Mouse (Mus musculus): Measurements from ENCODE around the gene Gm17387.
"Not testable (repeated sequence)": the region's sequence is repeated elsewhere in the genome, so short reads cannot be mapped to it uniquely, and the experiment has no call there.

The Gm17387 gene

GRCm38 (mm10) chr7:141016707-141017697 is 11.9 kb upstream of the Gm17387 start:
- DNase-seq (ENCODE audit: low spot score in 2 of 2) = peak in 1 of 2 experiments; percentile 51

- not testable (repeated sequence) for DNase-seq (ENCODE audit: low spot score in 2 of 2)
Measured at GRCm38 (mm10) chr7:141017824-141018223, 11.1 kb upstream of the Gm17387 start, which contains the start of gene Ifitm6. TSS of gene Ifitm6 (minus strand) at chr7:141017924.

GRCm38 (mm10) chr7:141019028-141019427 is 9.9 kb upstream of the Gm17387 start:
- no peak for DNase-seq (ENCODE audit: low spot score in 2 of 2)

- DNase-seq (ENCODE audit: low spot score in 2 of 2) = no peak
Measured at GRCm38 (mm10) chr7:141021489-141022449, 7.2 kb upstream of the Gm17387 start.

- DNase-seq (ENCODE audit: low spot score in 2 of 2) = no peak
Measured at GRCm38 (mm10) chr7:141024865-141025838, 3.8 kb upstream of the Gm17387 start.

- no peak for DNase-seq (ENCODE audit: low spot score in 2 of 2)
Measured at GRCm38 (mm10) chr7:141026097-141026739, 2.7 kb upstream of the Gm17387 start.

GRCm38 (mm10) chr7:141026740-141027098 is 2.2 kb upstream of the Gm17387 start:
- DNase-seq (ENCODE audit: low spot score in 2 of 2) = no peak

DNA sequence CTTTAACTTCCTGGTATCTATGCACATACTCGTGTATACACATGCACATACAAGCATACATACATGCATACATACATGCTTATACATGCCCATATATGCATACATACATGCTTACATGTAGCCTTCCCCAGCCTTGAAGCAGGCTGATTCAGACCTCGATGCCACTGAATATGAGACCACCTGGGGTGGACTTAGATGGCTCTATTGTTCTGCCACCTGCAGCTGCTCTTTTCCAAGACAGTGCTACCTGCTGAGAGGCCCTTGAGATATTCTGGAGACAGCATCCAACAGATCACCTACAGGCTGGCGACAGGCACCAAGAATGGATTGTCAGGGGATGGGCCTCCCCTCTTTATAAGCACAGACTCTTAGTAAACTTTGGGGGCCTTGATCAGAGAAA is 1.5 kb downstream of the Gm17387 start:
- DNase-seq (ENCODE audit: low spot score in 2 of 2) = no peak

DNA sequence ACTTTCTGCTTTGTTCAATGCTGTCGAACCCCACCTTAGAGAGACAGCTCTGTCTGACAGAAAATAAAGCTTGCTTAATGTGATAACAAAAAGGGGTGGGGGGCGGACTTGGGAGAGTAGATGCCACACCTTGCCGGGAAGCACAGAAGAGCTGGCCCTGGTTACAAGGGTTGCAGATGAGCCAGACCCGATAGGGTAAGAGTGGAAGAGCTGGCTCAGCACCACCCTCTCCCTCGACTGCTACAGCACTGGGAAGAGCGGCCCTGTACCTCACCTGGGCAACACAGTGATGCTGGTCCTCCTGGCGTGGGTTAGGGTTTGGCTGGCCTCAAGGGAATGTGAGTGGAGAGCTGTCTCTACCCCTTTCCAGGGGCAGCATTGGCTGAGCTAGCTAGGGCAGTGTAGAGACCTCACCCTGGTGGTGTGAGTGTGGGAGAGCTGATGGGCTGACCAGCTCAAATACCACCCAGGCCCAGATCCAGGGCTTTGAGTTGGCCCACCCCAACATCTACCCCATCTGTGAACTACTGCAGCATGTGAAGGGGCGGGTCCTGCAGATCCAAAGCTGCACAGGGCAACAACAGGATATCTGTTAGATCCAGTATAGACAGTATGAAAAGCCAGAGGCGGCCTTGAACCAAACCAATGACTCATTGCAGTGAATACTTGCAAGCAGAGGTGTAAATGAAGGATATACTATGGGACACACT is 3.7 kb downstream of the Gm17387 start:
- no peak for DNase-seq (ENCODE audit: low spot score in 2 of 2)

- not testable (repeated sequence) for DNase-seq (ENCODE audit: low spot score in 2 of 2)
Measured at GRCm38 (mm10) chr7:141036624-141037023, 7.7 kb downstream of the Gm17387 start.

GRCm38 (mm10) chr7:141038090-141039032 is 9.4 kb downstream of the Gm17387 start:
- DNase-seq (ENCODE audit: low spot score in 2 of 2) = no peak

DNA sequence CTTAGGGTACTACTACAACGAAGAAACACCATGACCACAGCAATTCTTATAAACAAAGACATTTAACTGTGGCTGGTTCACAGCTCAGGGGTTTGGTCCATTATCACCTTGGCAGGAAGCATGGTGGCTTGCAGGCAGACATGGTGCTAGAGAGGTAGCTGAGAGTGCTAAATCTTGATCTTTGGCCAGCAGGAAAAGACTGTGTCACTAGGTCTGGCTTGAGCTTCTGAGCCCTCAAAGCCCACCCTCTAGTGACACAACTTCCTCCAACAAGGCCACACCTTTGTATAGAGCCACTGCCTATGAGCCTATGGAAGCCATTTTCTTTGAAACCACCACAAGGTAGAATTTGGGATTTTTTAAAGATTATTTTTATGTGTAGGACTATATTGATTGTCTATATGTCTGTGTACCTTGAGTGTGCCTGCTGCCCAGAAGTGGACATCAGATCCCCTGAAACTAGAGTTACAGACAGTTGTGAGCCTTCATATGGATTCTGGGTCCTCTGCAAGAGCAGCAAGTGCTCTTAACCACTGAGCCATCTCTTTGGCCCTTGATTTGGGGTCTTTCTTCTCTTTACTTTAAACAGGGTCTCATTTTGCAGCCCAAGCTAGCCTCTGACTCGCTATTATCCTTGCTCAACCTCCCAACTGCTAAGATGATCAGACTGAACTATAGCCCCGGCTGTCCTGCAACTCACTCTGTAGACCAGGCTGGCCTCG is 10.6 kb downstream of the Gm17387 start:
- no peak for DNase-seq (ENCODE audit: low spot score in 2 of 2)

GRCm38 (mm10) chr7:141040867-141041606 is 12.1 kb downstream of the Gm17387 start:
- no peak for DNase-seq (ENCODE audit: low spot score in 2 of 2)

- DNase-seq (ENCODE audit: low spot score in 2 of 2) = peak; percentile 81 to 86
Measured at GRCm38 (mm10) chr7:141041661-141042060, 12.7 kb downstream of the Gm17387 start.

GRCm38 (mm10) chr7:141042539-141042938 is 13.6 kb downstream of the Gm17387 start:
- no peak for DNase-seq (ENCODE audit: low spot score in 2 of 2)

DNA sequence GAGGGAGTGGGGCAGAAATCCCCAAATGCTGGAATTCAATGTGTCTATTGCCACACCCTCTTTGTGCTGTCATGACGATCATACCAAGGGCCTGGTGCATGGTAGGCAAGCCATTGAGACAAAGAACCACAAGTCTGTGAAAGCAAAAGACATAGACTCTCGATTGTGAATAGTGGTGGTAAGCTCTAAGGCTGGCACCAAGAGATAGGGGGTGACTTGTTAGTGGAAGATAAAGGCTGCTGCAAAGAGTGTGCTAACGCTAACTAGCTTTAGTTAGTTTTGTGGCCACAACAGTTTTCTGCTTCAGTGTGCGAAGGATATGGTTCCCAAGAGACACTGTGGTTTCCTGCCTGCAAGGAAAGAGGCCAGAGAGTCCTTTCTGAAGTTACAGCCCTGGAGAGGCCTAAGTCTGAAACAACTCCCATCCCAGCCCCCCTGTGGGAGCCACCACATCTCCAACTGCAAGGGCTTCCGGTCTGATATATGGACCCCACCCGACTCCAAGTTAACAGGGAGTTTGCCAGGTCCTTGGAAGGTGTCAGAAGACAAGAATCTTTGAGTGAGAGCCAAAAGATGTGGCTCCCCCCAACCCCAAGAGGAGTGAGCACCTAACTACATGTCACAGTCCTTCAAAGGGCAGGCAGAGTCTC is 18.1 kb downstream of the Gm17387 start:
- DNase-seq (ENCODE audit: low spot score in 2 of 2) = peak; percentile 72 to 73
